Mouse (Mus musculus): ENCODE measurements at regions not wholly inside any gene's neighbourhood (a gene's known extent, or its start where the extent isn't known, plus 50 kb on each side); places are given as distances from the start of the nearest gene placed in this dataset.

- 79% methylated on average over 1 of the region's 1 CpGs for WGBS
- no peaks in the 10 kb centered on the region for H3K36me3 ChIP-seq (ENCODE audit: insufficient read depth)
- DNase-seq: no peak
- no peak overlapping the region for H3K4me3 ChIP-seq (ENCODE audit: low read depth, low read length)
- no peak overlapping the region for H3K9ac ChIP-seq
- no peak for ATAC-seq
- H3K9me3 ChIP-seq (ENCODE audit: low read length): no peaks in the 10 kb centered on the region
- no peak overlapping the region for H3K4me2 ChIP-seq (ENCODE audit: low read depth)
- H3K27ac ChIP-seq (ENCODE audit: low read depth, low read length): no peak overlapping the region
- TF ChIP-seq CTCF (IDR thresholded peaks at IDR 0.05; ENCODE audit: low read depth): no peak
- no peaks in the 10 kb centered on the region for H3K27me3 ChIP-seq (ENCODE audit: insufficient read depth, low read length)
- H3K4me1 ChIP-seq (ENCODE audit: insufficient read depth): no peaks in the 10 kb centered on the region
These were observed 113.6 kb upstream of the Rnd3 start for GRCm38 (mm10) chr2:51262506-51262905.

DNA sequence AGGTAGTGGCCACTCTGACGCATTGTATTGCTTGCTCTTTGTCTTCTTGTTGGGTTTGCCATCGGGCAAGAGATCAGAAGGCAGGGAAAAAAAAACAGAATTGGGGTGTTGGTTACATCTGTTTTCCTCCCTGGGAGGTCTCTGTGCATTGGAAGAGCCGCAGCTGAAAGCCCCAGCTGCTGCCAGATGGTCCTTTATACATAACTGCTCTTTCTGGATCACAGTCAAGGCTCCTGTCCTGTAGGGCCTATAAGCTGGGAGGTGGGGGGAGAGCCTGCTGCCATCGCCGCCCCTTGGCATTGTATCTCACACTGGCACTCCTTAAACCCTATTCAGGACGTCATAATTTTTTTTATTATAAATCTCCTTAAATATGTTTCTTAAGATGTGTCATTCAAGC is 101.9 kb upstream of the Rnd3 start:
- no peaks in the 10 kb centered on the region for H3K36me3 ChIP-seq (ENCODE audit: insufficient read depth)
- WGBS: 46% methylated on average over 6 of the region's 6 CpGs
- no peak overlapping the region for H3K4me2 ChIP-seq (ENCODE audit: low read depth)
- ATAC-seq (no peak), DNase-seq (no peak)
- no peak for TF ChIP-seq CTCF (IDR thresholded peaks at IDR 0.05; ENCODE audit: low read depth)
- H3K27me3 ChIP-seq (ENCODE audit: insufficient read depth, low read length): no peaks in the 10 kb centered on the region
- no peaks in the 10 kb centered on the region for H3K9me3 ChIP-seq (ENCODE audit: low read length)
- no peaks in the 10 kb centered on the region for H3K4me1 ChIP-seq (ENCODE audit: insufficient read depth)
- no peak overlapping the region for H3K4me3 ChIP-seq (ENCODE audit: low read depth, low read length)
- no peak overlapping the region for H3K9ac ChIP-seq
- no peak overlapping the region for H3K27ac ChIP-seq (ENCODE audit: low read depth, low read length)

DNA sequence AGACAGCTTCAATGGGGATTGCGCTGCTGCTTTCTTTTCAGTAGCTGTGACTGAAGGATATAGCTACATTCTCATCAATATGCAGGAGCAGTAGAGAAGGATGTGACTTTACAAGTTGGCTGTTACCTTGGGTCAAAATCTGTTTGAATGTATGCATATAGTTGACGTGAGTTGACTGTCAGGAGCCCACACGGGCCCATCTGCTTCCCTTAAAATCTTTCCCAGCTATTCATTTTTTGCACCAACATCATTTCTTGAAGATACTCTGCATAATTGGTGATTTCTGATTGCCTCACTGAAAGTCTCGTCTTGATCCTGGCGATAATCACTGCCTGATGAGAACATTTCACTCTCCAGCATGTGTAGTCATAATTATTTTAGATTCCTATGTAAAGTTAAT is 92.7 kb upstream of the Rnd3 start:
- DNase-seq (peak; percentile 23), ATAC-seq (peak; percentile 60)
- H3K9me3 ChIP-seq (ENCODE audit: low read length): no peaks in the 10 kb centered on the region
- H3K4me1 ChIP-seq (ENCODE audit: insufficient read depth): peaks cover 12% of the 10 kb centered on the region
- 23% methylated on average over 5 of the region's 5 CpGs for WGBS
- H3K4me3 ChIP-seq (ENCODE audit: low read depth, low read length): no peak overlapping the region
- H3K27ac ChIP-seq (ENCODE audit: low read depth, low read length): no peak overlapping the region
- H3K9ac ChIP-seq: no peak overlapping the region
- no peaks in the 10 kb centered on the region for H3K27me3 ChIP-seq (ENCODE audit: insufficient read depth, low read length)
- no peak for TF ChIP-seq CTCF (IDR thresholded peaks at IDR 0.05; ENCODE audit: low read depth)
- H3K4me2 ChIP-seq (ENCODE audit: low read depth): no peak overlapping the region
- H3K36me3 ChIP-seq (ENCODE audit: insufficient read depth): no peaks in the 10 kb centered on the region

DNA sequence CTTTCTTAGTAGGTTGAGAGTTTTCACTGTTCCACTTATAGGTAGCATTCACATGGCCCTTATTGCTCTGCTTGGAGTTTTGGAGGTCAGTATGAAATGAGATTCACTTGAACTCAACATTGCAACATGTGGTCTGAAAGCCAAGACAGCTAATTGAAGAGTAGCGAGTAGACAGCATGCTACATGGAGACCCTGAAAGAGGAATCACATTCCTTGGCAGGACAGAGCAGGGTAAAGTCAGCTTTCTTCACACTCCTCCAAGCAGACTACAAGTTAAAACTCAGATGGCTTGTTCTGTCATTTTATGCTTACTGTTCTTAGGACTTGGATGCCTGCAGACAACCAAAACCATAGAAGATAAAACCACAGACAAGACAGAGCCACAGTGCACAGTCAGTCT is 91.1 kb upstream of the Rnd3 start:
- no peaks in the 10 kb centered on the region for H3K9me3 ChIP-seq (ENCODE audit: low read length)
- H3K36me3 ChIP-seq (ENCODE audit: insufficient read depth): no peaks in the 10 kb centered on the region
- no peaks in the 10 kb centered on the region for H3K27me3 ChIP-seq (ENCODE audit: insufficient read depth, low read length)
- DNase-seq (no peak), ATAC-seq (no peak)
- H3K27ac ChIP-seq (ENCODE audit: low read depth, low read length): no peak overlapping the region
- TF ChIP-seq CTCF (IDR thresholded peaks at IDR 0.05; ENCODE audit: low read depth): no peak
- H3K4me3 ChIP-seq (ENCODE audit: low read depth, low read length): no peak overlapping the region
- H3K4me1 ChIP-seq (ENCODE audit: insufficient read depth): peaks cover 12% of the 10 kb centered on the region
- no peak overlapping the region for H3K9ac ChIP-seq
- no peak overlapping the region for H3K4me2 ChIP-seq (ENCODE audit: low read depth)
- WGBS: 88% methylated on average over 1 of the region's 1 CpGs

- Histone ChIP-seq H3K36me3 (ENCODE audit: insufficient read depth) (no peaks in the 10 kb centered on the region), H3K4me1 (ENCODE audit: insufficient read depth) (peaks cover 12% of the 10 kb centered on the region), H3K4me2 (ENCODE audit: low read depth) (no peak overlapping the region; the same call in 1 of the 2 replicates), H3K4me3 (ENCODE audit: low read depth, low read length) (no peak overlapping the region), H3K27ac (ENCODE audit: low read depth, low read length) (no peak overlapping the region), H3K9ac (no peak overlapping the region), H3K9me3 (ENCODE audit: low read length) (no peaks in the 10 kb centered on the region), H3K27me3 (ENCODE audit: insufficient read depth, low read length) (no peaks in the 10 kb centered on the region)
- TF ChIP-seq CTCF (IDR thresholded peaks at IDR 0.05; ENCODE audit: low read depth): no peak
- DNase-seq: no peak
- WGBS: 63% methylated on average over 4 of the region's 4 CpGs
- no peak for ATAC-seq
These were observed 90.1 kb upstream of the Rnd3 start for GRCm38 (mm10) chr2:51238992-51239391.

DNA sequence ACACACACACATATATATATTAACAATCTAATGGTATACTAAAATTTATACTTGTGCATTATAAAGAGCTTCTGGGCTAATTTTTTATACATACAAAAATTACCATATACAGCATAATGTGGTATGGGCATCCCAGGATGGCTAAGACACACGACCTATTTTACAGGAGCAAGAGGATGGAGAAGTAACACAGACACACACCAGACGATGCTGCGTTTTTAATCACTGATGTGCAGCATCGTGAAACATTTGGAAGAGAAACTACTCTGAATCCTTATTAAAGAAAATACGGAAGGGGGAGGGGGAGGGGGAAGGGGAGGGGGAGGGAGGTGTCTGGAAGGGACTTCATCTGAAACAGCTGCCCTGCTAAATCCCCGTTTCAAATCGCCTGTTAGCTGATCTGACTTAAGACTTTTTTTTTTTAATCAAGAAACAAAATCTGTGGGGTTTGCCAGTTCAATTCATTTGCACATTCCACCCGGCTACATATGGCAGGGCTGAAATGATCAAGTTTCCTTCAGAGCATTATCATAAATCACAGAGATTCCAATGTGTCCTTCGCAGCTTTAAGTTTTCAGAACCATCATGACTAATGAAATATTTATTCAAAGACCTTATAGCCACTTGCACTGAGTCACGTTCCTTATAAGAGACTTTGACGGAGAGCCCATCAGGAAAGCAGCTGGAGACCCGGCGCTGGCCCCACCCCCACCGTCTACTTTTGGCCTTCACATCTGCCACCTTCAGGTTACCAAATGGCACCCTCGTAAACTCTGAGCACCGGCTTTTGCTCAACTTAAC is 89.4 kb upstream of the Rnd3 start:
- peak overlapping the region; percentile 17 for H3K4me2 ChIP-seq (ENCODE audit: low read depth)
- no peaks in the 10 kb centered on the region for H3K36me3 ChIP-seq (ENCODE audit: insufficient read depth)
- no peak for ATAC-seq
- TF ChIP-seq CTCF (IDR thresholded peaks at IDR 0.05; ENCODE audit: low read depth): no peak
- WGBS: 14% methylated on average over 16 of the region's 16 CpGs
- no peak overlapping the region for H3K4me3 ChIP-seq (ENCODE audit: low read depth, low read length)
- peaks cover 12% of the 10 kb centered on the region for H3K4me1 ChIP-seq (ENCODE audit: insufficient read depth)
- no peak overlapping the region for H3K27ac ChIP-seq (ENCODE audit: low read depth, low read length)
- H3K9me3 ChIP-seq (ENCODE audit: low read length): no peaks in the 10 kb centered on the region
- no peaks in the 10 kb centered on the region for H3K27me3 ChIP-seq (ENCODE audit: insufficient read depth, low read length)
- H3K9ac ChIP-seq: no peak overlapping the region
- DNase-seq: no peak

DNA sequence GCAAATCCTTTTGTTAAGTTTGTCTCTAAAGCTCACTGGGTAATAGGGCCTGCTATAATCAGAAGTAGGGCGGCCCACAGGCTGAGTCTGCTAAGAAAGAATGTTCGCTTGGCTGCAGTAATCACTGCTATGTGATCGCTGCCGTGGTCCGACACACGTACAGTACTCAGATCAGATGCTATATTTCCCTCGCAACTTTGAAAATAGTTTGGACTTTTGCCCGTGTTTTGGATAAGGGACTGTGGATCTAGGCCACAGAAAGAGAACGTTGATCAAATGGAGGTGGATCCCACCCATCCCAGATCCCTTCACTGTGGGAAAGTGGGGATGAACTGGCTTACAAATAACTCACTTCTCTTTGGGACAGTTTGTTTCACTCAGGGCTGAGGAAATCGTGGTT is 88.5 kb upstream of the Rnd3 start:
- Histone ChIP-seq H3K9ac (no peak overlapping the region), H3K4me2 (ENCODE audit: low read depth) (no peak overlapping the region), H3K27me3 (ENCODE audit: insufficient read depth, low read length) (no peaks in the 10 kb centered on the region), H3K9me3 (ENCODE audit: low read length) (no peaks in the 10 kb centered on the region), H3K4me3 (ENCODE audit: low read depth, low read length) (no peak overlapping the region), H3K36me3 (ENCODE audit: insufficient read depth) (no peaks in the 10 kb centered on the region), H3K4me1 (ENCODE audit: insufficient read depth) (peaks cover 12% of the 10 kb centered on the region), H3K27ac (ENCODE audit: low read depth, low read length) (no peak overlapping the region)
- 74% methylated on average over 10 of the region's 10 CpGs for WGBS
- DNase-seq (no peak), ATAC-seq (no peak)
- TF ChIP-seq CTCF (IDR thresholded peaks at IDR 0.05; ENCODE audit: low read depth): no peak

Data from forebrain, postnatal 0 days (tissue).